Mouse (Mus musculus) midbrain, embryonic 12.5 days (tissue): ENCODE results near the gene Mov10l1. TPM values are rescaled to one million over a fixed set of nuclear protein-coding genes. Genes with fewer than 3 reads are reported as not detected.

ENCODE experiments used
- ATAC-seq: fragments of 200-750 bp; cut with Nextera tagmentation; 2 replicates; pipeline ENCODE4 v1.8.0; 2017; ENCODE audit warnings: low read depth, moderate TSS enrichment, moderate library complexity; ENCODE audit not compliant: low FRiP score
- H3K27ac ChIP-seq: fragments of 300-500 bp; sonication (generic); replicated peaks from 2 replicates; pipeline ENCODE4 v1.5.1; 2016; ENCODE audit warnings: mild to moderate bottlenecking
- H3K27me3 ChIP-seq: fragments of 300-500 bp; sonication (generic); 2 replicates; pipeline ENCODE4 v1.6.1; 2016; ENCODE audit warnings: mild to moderate bottlenecking
- H3K36me3 ChIP-seq: fragments of 300-500 bp; sonication (generic); 2 replicates; pipeline ENCODE4 v1.6.1; 2016
- H3K4me1 ChIP-seq: fragments of 300-500 bp; sonication (generic); 2 replicates; pipeline ENCODE4 v1.6.1; 2016
- H3K4me2 ChIP-seq: fragments of 300-500 bp; sonication (generic); replicated peaks from 2 replicates; pipeline ENCODE4 v1.6.1; 2016; ENCODE audit warnings: mild to moderate bottlenecking, moderate library complexity
- H3K4me3 ChIP-seq: fragments of 300-500 bp; sonication (generic); 2 replicates; pipeline ENCODE4 v1.5.1; 2016; ENCODE audit warnings: mild to moderate bottlenecking
- H3K9ac ChIP-seq: fragments of 300-500 bp; sonication (generic); replicated peaks from 2 replicates; pipeline ENCODE4 v1.6.1; 2016; ENCODE audit warnings: mild to moderate bottlenecking, moderate library complexity
- H3K9me3 ChIP-seq: fragments of 300-500 bp; sonication (generic); 2 replicates; pipeline ENCODE4 v1.6.1; 2016; ENCODE audit warnings: mild to moderate bottlenecking
- WGBS: fragments of 180-500 bp; shearing (Covaris S2); methylation state at CpG from one replicate; pipeline ENCODE4 v1.1.7; 2016; 5-methylcytosine and 5-hydroxymethylcytosine counted together
- polyA plus RNA-seq: library from polyadenylated mRNA; unstranded; fragments of >200 nt; fragmentation: Nextera tagmentation; extraction: Ambion mirVana; gene quantifications from 2 replicates; pipeline ENCODE4 v1.2.1, GENCODE M21; 2016

Mov10l1 gene
- polyA plus RNA-seq, 1 experiment from 2014 or later, result not detected

DNA sequence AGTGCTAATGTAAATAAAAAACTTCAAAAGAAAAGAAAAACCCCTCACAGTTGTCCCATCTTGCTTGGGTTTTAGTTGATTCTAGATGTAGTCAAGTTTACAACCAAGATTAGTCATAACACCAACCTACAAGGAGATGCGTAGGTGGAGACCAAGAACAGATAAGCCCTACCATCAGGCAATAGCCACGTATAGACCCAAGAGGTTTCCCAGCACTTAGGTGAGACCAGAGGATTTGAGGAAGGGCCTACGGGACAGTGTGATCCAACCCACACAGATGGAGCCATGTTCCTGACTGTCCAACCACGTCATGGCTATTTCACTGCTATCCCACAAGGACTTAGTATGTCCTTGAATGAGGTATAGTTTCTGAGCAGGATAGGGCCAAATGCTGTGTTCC is 10.4 kb upstream of the Mov10l1 start:
- H3K9ac ChIP-seq, result no peak overlapping the region
- H3K9me3 ChIP-seq, result no peaks in the 10 kb centered on the region
- WGBS, result 87% methylated on average over 4 of the region's 4 CpGs
- no peak overlapping the region for H3K27ac ChIP-seq
- no peak overlapping the region for H3K4me2 ChIP-seq
- H3K36me3 ChIP-seq, result no peaks in the 10 kb centered on the region
- H3K4me3 ChIP-seq, result no peak overlapping the region
- no peak for ATAC-seq
- H3K27me3 ChIP-seq, result peaks cover 12% of the 10 kb centered on the region
- peaks cover 8% of the 10 kb centered on the region; the same call in 1 of the 2 replicates for H3K4me1 ChIP-seq

DNA sequence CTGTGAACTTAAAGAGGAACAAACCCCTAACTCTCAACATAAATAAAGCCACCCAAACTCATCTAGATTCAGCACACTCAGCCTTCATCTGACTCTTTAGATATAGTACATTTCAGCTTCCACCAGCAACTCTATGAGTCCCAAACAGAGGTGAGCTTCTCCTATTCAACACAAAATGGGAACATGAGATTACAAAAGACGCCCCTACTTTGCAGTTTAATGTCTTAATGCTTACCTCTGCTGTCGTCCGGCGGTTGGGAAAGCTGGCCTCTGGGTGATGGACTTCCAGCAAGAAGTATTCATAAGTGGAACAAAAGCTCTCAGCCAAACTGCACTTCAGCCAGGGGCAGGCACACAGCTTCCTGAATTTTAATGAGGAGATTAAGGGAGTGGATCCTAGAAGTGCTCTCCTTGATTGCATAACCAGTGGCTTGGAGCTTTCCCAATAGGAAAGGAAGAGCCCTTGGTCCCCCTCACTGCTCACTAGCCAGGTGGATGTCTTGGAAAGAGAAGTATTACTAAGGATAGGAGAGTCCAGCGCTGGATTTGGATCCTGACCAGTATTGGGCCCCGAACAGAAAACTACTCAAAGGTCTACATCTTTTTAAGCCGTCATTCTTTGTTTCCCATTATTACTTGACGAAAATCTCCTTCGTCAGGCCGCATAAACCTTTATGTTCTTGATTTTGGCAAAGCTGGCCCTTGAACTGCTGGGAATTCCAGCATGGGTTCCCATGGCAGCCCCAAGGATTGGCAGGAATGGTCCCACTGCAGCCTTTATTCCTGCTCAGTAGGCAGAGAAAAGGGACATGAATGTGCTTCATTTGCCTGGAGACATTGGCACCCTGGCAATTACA is 4.2 kb upstream of the Mov10l1 start, which contains the start of gene Mlc1:
Gene Mlc1, minus strand, starts transcription at position 727 of the 857 bp plus-strand sequence.
- peak within 1 kb of the TSS; percentile 18; the same call in 1 of the 2 replicates for H3K4me3 ChIP-seq

DNA sequence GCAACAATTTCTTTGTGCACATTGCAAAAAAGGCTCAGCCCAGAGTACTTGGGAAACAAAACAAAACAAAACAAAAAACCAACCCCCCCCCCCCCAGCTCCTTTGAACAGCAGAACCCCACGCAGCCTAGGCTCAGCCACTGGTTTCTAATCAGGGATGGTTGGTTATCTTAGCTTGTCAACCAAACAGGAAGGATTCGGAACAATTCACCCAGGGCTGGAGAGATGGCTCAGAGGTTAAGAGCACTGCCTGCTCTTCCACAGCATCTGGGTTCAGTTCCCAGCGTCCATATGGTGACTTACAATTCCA is 3.6 kb upstream of the Mov10l1 start:
- Histone ChIP-seq H3K9me3 (no peaks in the 10 kb centered on the region; the same call in 1 of the 2 replicates), H3K9ac (no peak overlapping the region), H3K4me1 (peaks cover 20% of the 10 kb centered on the region), H3K4me2 (no peak overlapping the region), H3K4me3 (no peak overlapping the region), H3K36me3 (no peaks in the 10 kb centered on the region), H3K27ac (peak overlapping the region; percentile 71), H3K27me3 (peaks cover 21% of the 10 kb centered on the region)
- ATAC-seq, result peak; percentile 85; the same call in 1 of the 2 replicates
- WGBS, result 9% methylated on average over 3 of the region's 3 CpGs

More for the DNA sequence above, 4.2 kb upstream of the Mov10l1 start, which contains the start of gene Mlc1:
- ATAC-seq, result peak; percentile 91
- Histone ChIP-seq H3K36me3 (no peaks in the 10 kb centered on the region), H3K4me2 (peak within 1 kb of the TSS; percentile 29), H3K27ac (peak within 1 kb of the TSS; percentile 71), H3K9ac (no peak within 1 kb of the TSS), H3K9me3 (no peaks in the 10 kb centered on the region; the same call in 1 of the 2 replicates), H3K4me1 (peaks cover 20% of the 10 kb centered on the region), H3K27me3 (peaks cover 21% of the 10 kb centered on the region)
- 11% methylated on average over 10 of the region's 10 CpGs for WGBS

DNA sequence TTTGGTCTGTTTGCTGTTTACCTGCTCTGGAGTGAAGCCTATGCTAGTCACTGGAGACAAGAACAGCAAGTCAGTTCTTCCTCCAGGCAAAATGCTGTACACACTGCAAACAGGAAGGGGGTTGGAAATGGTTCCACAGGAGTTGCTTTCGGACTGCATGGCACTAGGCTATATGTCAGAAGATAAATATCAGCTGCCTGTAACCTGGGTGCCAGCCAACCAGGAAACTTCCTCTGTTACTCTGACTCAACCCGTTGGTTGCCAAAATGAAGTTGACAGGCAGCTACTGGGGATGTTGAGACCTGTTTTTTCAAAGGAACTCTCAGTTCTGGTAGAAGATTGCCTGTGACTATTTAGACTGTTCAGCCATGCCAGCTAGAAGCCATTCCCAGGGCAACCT is 6.5 kb downstream of the Mov10l1 start:
- no peak for ATAC-seq
- no peaks in the 10 kb centered on the region for H3K27me3 ChIP-seq
- no peaks in the 10 kb centered on the region for H3K36me3 ChIP-seq
- H3K9me3 ChIP-seq, result no peaks in the 10 kb centered on the region
- H3K4me3 ChIP-seq, result no peak overlapping the region
- H3K27ac ChIP-seq, result no peak overlapping the region
- no peak overlapping the region for H3K4me2 ChIP-seq
- 88% methylated on average over 2 of the region's 2 CpGs for WGBS
- H3K4me1 ChIP-seq, result no peaks in the 10 kb centered on the region
- no peak overlapping the region for H3K9ac ChIP-seq

DNA sequence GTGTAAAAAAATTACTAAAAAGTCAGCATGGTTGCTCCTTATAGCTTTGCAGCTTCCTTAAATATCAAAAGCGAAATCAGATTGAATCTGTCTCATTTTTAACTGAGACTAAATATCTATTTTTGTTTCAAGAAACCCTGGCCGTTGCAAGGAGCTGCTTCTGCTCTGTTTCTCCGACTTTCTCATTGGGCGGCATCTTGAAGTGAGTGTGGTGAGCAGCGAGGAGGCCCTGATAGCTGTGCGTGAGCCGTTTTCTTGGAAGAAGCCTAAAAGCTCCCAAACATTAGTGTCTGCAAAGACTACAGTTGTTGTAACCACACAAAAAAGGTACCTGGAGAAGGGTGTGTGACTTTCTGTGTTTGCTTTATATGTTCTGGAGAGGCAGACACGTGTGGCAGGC is 15.9 kb downstream of the Mov10l1 start:
- 77% methylated on average over 8 of the region's 8 CpGs for WGBS
- Histone ChIP-seq H3K4me3 (no peak overlapping the region), H3K27ac (no peak overlapping the region), H3K9me3 (no peaks in the 10 kb centered on the region), H3K36me3 (no peaks in the 10 kb centered on the region), H3K27me3 (no peaks in the 10 kb centered on the region), H3K4me2 (no peak overlapping the region), H3K9ac (no peak overlapping the region), H3K4me1 (no peaks in the 10 kb centered on the region)
- no peak for ATAC-seq

DNA sequence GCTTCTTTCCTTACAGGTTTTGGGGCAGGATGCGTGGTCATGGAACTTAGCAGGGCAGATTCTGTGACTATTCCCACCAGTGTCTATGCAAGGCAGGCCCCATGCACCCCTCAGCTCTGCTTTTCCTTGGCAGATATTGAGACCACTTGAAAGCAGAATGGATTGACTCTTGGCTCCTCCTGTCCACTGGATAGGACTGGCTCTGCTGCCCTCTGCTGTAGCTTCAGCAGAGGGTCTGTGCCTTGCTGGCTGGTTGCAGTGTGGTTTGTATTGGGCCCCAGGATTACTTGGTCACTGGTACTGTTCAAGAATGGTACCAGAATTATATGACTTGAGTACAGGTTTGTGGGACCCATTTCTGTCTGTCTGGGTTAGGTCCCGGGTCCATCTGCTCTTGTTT is 16.4 kb downstream of the Mov10l1 start:
- Histone ChIP-seq H3K4me3 (no peak overlapping the region), H3K9ac (no peak overlapping the region), H3K36me3 (no peaks in the 10 kb centered on the region), H3K27ac (no peak overlapping the region), H3K27me3 (no peaks in the 10 kb centered on the region), H3K4me1 (no peaks in the 10 kb centered on the region), H3K4me2 (no peak overlapping the region), H3K9me3 (no peaks in the 10 kb centered on the region)
- ATAC-seq, result no peak
- 96% methylated on average over 2 of the region's 2 CpGs for WGBS

DNA sequence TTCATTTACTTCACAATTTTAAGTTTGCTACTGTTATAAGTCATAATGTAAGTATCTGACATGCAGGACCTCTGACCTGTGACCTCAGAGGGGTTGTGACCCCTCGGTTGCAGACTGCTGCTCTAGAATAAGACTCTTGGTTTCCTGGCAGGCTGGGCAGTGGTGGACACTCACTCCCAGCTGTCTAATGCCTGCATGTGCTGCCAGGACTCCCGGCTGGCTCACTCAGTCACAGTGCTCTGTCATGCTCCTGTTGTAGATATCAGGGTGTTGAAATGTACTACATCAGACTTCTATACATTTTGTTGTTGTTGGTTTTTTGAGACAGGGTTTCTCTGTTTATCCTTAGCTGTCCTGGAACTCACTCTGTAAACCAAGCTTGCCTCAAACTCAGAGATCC is 17.7 kb downstream of the Mov10l1 start:
- Histone ChIP-seq H3K4me2 (no peak overlapping the region), H3K9ac (no peak overlapping the region), H3K27ac (no peak overlapping the region), H3K27me3 (no peaks in the 10 kb centered on the region), H3K36me3 (no peaks in the 10 kb centered on the region), H3K4me1 (no peaks in the 10 kb centered on the region), H3K4me3 (no peak overlapping the region), H3K9me3 (no peaks in the 10 kb centered on the region)
- WGBS, result 72% methylated on average over 2 of the region's 2 CpGs
- no peak for ATAC-seq

DNA sequence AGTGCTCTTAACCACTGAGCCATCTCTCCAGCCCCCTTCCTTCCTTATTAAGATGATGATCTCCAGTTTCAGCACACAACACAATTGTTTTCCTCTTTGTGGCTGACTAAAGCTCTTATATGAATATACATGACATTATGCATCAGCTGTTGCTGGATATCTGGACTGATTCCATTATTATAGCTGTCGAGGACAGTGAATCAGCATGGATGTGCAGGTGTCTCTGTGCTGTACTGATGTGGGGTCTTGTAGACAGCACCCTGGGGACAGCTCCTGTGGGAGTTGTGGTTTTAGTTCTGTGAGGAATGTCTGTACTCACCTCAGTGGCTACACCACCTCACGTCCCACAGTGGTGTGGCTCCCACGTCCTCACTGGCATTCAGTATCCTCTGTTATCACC is 18.5 kb downstream of the Mov10l1 start:
- 73% methylated on average over 3 of the region's 3 CpGs for WGBS
- H3K9ac ChIP-seq, result no peak overlapping the region
- ATAC-seq, result no peak
- H3K36me3 ChIP-seq, result no peaks in the 10 kb centered on the region
- H3K9me3 ChIP-seq, result no peaks in the 10 kb centered on the region
- no peak overlapping the region for H3K4me2 ChIP-seq
- no peaks in the 10 kb centered on the region for H3K4me1 ChIP-seq
- no peak overlapping the region for H3K27ac ChIP-seq
- no peak overlapping the region for H3K4me3 ChIP-seq
- H3K27me3 ChIP-seq, result no peaks in the 10 kb centered on the region

DNA sequence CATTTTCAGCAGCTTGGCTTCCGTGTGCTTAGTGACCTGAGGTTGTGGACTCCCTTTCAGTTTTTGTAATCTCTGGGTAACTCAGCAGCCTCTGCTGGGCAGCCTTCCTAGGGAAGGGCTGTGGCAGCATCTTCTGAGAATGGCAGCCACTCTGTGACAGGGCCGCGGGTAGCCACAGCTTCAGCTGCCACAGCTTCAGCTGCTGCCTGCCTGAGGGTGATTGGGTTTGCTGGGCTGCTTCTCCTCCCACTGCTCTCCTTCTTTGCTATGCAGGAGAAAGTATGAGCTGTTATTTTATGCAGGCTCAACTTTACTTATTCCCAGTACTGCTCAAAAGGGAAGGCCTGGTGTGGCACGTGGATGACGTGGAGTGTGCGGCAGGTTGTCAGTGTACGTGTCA is 24.3 kb downstream of the Mov10l1 start:
- WGBS, result 90% methylated on average over 7 of the region's 7 CpGs

DNA sequence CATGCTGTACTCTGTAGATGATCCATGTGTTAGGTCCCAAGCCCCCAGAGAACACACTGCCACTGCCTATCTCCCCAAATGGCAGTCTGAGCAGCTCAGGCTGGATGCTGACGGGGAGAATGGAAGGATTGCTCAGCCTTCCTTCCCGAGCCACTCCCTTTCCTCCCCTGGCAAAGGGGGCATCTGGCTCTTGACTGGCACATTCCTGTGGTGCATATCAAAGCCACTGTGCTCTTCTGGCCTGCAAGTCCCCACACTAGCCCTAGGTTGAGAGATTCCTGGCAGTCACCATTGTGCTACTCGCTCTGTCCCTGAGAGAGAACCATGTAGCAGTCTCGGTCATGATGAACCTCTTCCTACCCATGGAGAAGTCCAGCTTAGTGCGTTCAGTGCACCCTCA is 25.1 kb downstream of the Mov10l1 start:
- Histone ChIP-seq H3K27ac (no peak overlapping the region), H3K4me3 (no peak overlapping the region), H3K9ac (no peak overlapping the region), H3K36me3 (no peaks in the 10 kb centered on the region), H3K4me2 (no peak overlapping the region), H3K4me1 (no peaks in the 10 kb centered on the region), H3K9me3 (no peaks in the 10 kb centered on the region), H3K27me3 (no peaks in the 10 kb centered on the region)
- 87% methylated on average over 5 of the region's 5 CpGs for WGBS
- no peak for ATAC-seq

More for the DNA sequence above, 24.3 kb downstream of the Mov10l1 start:
- Histone ChIP-seq H3K4me3 (no peak overlapping the region), H3K27me3 (no peaks in the 10 kb centered on the region), H3K27ac (no peak overlapping the region), H3K9me3 (no peaks in the 10 kb centered on the region), H3K36me3 (no peaks in the 10 kb centered on the region), H3K4me2 (no peak overlapping the region), H3K9ac (no peak overlapping the region), H3K4me1 (no peaks in the 10 kb centered on the region)
- no peak for ATAC-seq

DNA sequence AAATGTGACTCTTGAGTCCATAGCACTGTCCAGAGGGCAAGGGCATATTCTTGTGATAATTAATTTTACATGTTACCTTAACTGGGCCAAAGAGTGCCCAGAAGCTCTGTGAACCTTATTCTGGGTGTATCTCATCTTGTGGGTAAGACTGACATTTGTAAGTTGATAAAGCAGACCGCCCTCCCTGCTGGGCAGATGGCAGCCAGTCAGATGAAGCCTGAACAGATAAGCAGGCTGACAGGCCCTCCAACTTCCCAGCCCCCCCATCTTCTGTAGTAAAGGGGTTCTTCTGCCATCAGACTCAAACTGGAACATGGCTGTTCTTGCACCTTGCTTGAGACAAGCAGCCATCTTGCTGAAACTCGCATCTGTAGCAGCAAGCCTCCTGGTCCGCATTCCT is 34.0 kb downstream of the Mov10l1 start:
- no peak for ATAC-seq
- no peak overlapping the region for H3K27ac ChIP-seq
- H3K27me3 ChIP-seq, result 0 out of 2 replicates have a peak, but pooled peaks cover 5% of the 10 kb centered on the region
- H3K4me2 ChIP-seq, result no peak overlapping the region
- no peaks in the 10 kb centered on the region for H3K36me3 ChIP-seq
- no peaks in the 10 kb centered on the region for H3K9me3 ChIP-seq
- no peaks in the 10 kb centered on the region for H3K4me1 ChIP-seq
- H3K4me3 ChIP-seq, result no peak overlapping the region
- no peak overlapping the region for H3K9ac ChIP-seq
- WGBS, result 88% methylated on average over 3 of the region's 3 CpGs

DNA sequence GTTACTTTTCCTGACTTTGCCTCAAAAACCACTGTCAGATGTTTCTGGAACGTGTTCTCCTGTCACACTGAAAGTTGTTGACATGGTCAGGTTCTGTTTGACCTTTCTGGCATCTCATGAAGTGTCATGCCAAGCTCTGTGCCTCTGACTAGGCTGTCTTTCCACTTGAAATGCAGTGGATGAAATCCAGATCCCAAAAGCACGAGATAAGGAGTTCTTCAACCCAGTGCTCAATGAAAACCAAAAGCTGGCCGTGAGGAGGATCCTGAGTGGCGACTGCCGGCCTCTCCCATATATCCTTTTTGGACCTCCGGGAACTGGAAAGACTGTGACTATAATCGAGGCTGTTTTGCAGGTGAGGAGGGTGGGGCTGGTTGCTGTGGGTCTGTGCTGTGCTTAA is 37.4 kb downstream of the Mov10l1 start:
- Histone ChIP-seq H3K4me3 (no peak overlapping the region), H3K27me3 (no peaks in the 10 kb centered on the region), H3K27ac (no peak overlapping the region), H3K4me1 (peaks cover 3% of the 10 kb centered on the region; the same call in 1 of the 2 replicates), H3K9me3 (no peaks in the 10 kb centered on the region), H3K4me2 (no peak overlapping the region), H3K9ac (no peak overlapping the region), H3K36me3 (no peaks in the 10 kb centered on the region)
- ATAC-seq, result no peak
- 85% methylated on average over 7 of the region's 7 CpGs for WGBS
